Mouse (Mus musculus) T-cell, adult 2 months (primary cell): ENCODE data around the gene Tmtc2.

ENCODE experiments used
- DNase-seq: peaks from one replicate; pipeline ENCODE4 v3.0.0; 2022; ENCODE audit warnings: low spot score

The Tmtc2 gene

GRCm38 (mm10) chr10:105405856-105406527, 168.3 kb downstream of the Tmtc2 start:
- no peak for DNase-seq

DNA sequence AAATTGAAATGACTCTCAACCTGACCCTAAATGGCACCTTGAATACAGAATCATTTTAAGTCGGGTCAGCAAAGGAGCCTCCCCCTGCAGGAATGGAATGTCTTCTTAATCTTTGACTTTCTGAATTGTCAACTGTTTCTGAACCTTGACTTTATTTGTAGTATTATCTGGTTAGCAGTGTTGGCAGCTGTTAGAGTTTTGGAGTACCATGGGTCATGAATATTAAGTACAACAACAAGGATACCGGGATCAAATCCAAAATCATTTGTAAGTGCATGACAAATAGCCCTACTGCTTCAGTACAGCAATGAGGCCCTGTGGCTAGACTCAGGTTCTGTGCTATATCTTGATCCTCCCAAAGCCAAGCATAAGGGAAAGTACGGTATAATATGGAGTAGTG, 170.3 kb downstream of the Tmtc2 start:
- no peak for DNase-seq

DNA sequence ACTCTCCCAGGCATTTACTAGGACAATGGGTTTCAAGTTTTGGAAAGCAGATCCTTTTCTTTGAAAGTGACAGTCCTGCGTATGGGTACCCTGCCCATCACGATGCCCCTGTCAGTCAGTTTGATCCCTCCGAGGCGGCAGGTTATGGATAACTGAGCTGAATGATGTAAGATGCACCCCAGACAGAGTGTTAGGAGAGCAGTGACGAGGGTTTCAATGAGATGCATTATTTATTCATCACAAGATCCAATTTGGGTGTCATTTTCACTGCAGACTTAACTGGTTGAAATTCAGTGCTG, 171.8 kb downstream of the Tmtc2 start:
- DNase-seq = no peak

DNA sequence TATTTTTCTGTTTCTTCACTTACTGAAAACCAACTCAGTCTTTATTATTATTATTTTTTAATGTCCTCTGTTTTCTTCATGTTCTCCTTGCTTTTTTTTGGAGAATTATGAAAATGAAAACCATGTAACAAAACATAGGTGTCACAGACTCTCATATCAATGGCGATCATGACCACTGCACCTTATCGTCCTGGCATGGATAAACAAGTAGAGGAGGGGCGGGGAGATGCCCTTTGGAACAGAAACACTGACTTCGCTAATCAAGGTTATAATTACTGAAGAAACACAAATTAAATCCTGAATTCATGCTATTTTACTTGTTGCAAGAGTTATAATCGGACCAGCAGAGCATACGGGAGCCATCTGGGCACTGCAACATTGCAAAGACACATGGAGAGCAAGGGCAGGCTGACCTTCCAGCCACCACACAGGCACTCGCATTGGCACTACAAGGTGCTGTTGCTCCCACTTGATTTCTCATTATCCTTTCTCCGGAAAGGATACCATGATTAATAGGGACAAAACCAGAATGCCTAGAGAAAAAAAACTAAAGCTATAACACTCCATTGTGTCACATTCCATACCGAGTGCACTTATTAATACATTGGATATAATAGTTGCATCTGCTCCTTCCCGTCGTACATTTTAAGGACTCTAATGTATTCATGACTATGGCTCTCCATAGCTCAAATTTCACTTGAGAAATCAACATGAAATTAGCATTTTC, 172.3 kb downstream of the Tmtc2 start:
- no peak for DNase-seq

- no peak for DNase-seq
Observed at GRCm38 (mm10) chr10:105399316-105399715, 174.9 kb downstream of the Tmtc2 start.

- DNase-seq = no peak
Observed at GRCm38 (mm10) chr10:105384065-105384464, 190.2 kb downstream of the Tmtc2 start.

GRCm38 (mm10) chr10:105381705-105382104, 192.5 kb downstream of the Tmtc2 start:
- DNase-seq = no peak

DNA sequence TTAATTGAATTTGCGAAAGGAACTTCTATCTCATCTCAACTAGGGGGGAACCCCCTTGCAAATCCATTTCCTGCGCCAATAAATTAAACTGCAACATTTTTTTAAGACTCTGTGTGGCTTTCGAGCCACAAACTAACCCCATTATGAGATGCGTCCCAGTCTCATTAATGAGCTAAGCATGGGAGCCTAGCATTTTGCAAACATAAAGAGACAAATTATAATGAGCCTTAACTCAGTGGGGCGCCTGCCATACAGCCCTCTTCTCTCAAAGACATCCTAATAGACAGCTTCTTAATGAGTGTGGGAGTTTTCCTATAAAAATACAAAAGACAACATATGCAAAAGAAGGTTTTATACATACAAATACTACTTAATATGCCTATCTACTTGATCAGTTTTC, 193.0 kb downstream of the Tmtc2 start:
- no peak for DNase-seq

GRCm38 (mm10) chr10:105380584-105380983, 193.7 kb downstream of the Tmtc2 start:
- DNase-seq = no peak

GRCm38 (mm10) chr10:105377711-105378110, 196.5 kb downstream of the Tmtc2 start:
- DNase-seq = no peak

DNA sequence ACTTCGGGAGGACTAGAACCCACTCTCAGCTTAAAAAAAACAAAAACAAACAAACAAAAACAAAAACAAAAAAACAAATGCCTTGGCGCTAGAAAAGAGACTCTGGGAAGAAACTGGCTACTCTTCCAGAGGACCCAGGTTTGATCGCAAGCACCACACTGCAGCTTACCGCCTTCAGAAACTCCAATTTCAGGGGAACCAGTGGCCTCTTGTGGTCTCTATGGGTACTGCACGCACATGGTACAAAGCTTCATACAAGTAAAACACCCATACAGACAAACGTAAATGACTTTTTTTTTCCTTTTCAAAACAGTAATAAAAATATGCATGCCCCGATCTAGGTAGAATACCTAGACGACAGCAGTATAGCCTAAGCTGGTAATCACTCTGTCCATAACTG, 201.0 kb downstream of the Tmtc2 start:
- DNase-seq = no peak

GRCm38 (mm10) chr10:105368242-105368641, 206.0 kb downstream of the Tmtc2 start:
- no peak for DNase-seq

GRCm38 (mm10) chr10:105364480-105364879, 209.8 kb downstream of the Tmtc2 start:
- DNase-seq = no peak

GRCm38 (mm10) chr10:105350301-105350700, 223.9 kb downstream of the Tmtc2 start:
- DNase-seq = no peak

GRCm38 (mm10) chr10:105345920-105346319, 228.3 kb downstream of the Tmtc2 start:
- no peak for DNase-seq

GRCm38 (mm10) chr10:105332856-105333255, 241.4 kb downstream of the Tmtc2 start:
- DNase-seq = no peak

DNA sequence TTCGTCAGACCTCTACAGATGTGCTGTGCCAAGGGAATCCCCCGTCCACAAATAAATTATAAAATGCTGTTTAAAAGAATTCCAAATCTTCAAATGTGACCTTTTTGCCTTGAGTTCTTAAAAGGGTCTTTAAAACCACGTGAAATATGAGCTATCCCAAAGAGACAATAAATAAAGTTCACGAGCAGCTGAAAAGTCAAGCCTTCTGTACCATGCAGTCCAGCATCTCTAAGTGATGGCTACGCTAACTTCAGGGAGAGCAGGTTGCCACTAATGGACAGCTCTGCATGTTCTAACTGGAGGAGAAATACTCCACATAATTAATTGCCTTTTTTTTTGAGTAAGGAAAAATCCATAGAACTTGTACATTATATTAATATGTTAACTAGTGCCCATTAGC, 243.9 kb downstream of the Tmtc2 start:
- no peak for DNase-seq

DNA sequence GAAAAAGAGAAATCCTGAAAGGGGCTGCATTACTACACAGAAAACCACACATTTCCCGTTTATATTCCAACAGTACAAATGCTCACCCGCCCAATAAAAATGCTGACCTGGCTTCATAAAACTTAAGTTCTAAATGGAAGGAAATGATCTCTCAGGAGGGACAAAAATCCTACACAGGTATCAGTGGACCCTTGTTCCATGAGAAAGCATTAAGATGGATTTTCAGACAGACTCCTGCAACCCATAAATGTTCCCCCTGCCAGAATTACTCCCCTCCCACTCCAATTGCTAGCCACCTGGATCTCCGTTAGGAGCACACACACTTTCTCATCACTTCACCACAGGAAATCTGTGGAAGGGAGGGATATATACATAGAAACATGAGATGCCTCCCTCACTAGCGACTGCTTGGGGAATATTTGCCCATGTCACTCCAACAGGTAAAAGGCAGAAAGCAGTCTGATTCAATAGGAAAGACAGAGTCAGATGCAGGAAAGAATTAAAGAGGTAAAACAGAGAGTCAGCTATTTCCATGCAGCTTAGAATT, 250.5 kb downstream of the Tmtc2 start:
- DNase-seq = no peak

DNA sequence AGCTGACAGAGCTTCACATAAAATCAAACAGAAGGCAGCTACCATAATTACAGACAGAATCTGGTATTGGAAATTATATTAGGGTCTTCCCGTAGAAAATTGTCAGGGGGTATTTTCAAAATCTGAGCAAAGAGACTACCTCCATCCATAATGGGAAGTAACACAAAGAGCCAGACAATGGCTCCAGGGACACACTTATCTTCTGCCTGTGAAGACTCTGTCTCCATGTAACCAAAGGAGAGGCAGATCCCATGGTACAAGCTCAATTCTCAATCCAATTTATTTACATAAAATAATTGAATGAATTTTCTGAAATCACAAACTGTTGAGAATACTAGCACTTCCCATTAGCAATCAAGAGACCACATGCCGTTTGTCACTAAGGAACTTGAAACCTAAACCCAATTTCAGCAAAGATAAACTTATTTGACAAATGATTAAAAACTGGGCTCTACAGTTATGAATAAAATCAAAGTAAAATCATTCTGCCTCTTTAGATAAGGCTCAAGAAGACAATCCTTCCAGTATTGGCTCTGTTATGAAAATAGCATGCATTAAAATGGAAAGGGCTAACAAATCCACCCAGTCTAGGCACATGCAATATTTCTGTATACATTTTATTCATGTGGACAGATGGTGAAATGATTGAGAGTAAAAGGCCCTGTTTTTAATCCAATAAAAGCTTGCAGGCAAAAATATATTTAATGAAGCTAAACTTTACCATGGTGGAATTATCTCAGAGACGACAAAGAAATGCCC, 254.8 kb downstream of the Tmtc2 start:
- no peak for DNase-seq

DNA sequence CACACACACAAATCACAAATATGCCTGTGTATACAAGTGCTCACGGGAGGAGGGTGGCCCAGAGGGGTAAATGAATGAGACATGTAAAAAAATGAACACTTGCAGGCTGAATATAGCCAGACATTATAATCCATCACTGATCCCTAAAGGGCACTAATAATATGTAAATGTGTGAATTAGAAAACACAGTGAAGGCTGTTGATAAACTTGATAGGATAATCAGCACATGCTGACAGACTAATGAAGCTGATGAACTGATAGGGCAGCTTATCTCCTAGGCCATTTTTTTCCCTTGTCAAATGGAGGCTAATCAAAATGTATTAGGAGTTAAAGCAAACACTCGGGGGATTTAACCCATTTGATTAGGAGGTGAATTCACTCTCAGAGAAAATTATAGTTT, 255.4 kb downstream of the Tmtc2 start:
- no peak for DNase-seq

DNA sequence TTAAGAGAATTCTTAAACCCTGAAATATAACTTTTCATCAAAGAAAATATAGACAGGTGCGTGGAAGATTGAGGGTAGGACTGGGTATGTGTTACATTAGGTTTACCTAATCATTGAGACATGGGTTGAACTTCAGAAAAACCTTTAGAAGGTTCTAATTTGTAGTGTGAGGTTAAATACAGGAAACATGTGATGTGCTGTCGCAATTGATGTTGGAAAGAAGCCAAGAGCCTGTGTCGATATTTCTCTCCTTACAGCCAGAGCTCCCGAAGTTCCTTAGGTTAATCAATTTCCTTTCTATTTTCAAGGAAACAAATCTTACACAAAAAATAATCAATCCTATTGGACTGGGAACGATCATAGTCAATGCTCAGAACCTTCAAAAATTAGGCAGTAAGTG, 261.3 kb downstream of the Tmtc2 start:
- no peak for DNase-seq

DNA sequence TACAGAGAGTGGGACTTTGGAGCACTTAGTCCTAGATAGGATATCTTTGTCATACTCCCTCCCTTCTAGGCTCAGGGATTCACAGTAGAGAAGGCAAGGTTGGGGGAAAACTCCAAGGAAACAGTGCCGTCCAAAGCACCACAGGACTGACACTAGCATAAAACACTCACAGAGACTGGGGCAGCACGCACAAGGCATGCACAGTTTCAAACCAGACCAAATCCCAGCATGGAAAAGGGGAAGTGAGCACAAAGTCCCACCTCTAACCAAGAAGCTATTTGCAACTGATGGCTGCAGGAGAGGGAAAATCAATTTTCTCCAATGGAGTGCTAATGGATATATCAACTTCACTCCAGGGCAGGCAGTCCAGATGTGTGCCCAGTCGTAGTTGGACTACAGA, 276.7 kb downstream of the Tmtc2 start:
- DNase-seq = no peak

GRCm38 (mm10) chr10:105292961-105293360, 281.3 kb downstream of the Tmtc2 start:
- no peak for DNase-seq
